Mouse (Mus musculus) layer of hippocampus, postnatal 25 days (tissue): Measurements from ENCODE around the gene Dnajc5. TPM values are rescaled to one million over a fixed set of nuclear protein-coding genes. Genes with fewer than 3 reads are reported as not detected.

Source experiments
- DNase-seq, 2 experiments: peaks; one replicate each; pipeline ENCODE4 v3.0.0; 2022; ENCODE audit warnings: mixed read lengths in 2 of 2, low spot score in 1 of 2; ENCODE audit errors: extremely low spot score in 1 of 2
- total RNA-seq, 2 experiments: library from RNA; stranded (reverse); gene quantifications; 2 replicates each; pipeline ENCODE4 v1.2.3; 2021

Gene Dnajc5
- total RNA-seq, 2 experiments from 2014 or later: 272 to 281 TPM

DNA sequence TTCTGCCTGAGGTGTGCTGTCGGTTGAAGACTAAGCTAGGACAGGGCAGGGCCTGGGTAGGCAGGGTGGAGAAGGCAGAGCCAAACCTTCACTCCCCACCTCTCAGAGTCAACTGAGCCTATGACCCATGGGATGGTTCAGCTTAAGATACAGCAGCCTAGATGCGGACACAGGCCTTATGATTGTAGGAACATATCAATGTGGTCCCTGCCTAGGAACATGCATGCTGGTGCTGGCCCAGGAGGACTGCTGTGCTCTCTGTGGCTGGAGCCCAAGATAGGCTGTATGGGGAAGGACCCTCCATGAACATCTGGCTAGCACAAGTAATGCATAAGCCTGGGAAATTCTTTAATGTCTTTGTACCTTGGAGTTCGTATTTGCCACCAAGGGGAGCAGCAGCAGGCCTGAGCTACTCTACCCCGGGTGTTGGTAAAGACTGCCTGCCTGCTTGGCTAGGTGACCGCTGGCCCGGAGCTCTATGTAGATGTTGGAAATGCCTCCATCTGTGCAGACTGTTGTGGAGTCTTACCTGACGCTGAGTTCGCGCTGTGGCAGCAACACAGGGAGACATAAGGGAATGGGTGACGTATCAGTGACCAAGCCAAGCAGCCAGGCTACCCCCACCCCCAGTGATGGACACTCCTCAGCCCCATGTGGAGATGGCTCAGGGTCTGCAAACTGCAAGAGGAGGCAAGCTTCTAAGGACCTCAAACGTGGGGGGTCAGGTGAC is 51.8 kb downstream of the Dnajc5 start:
- no peak for DNase-seq

DNA sequence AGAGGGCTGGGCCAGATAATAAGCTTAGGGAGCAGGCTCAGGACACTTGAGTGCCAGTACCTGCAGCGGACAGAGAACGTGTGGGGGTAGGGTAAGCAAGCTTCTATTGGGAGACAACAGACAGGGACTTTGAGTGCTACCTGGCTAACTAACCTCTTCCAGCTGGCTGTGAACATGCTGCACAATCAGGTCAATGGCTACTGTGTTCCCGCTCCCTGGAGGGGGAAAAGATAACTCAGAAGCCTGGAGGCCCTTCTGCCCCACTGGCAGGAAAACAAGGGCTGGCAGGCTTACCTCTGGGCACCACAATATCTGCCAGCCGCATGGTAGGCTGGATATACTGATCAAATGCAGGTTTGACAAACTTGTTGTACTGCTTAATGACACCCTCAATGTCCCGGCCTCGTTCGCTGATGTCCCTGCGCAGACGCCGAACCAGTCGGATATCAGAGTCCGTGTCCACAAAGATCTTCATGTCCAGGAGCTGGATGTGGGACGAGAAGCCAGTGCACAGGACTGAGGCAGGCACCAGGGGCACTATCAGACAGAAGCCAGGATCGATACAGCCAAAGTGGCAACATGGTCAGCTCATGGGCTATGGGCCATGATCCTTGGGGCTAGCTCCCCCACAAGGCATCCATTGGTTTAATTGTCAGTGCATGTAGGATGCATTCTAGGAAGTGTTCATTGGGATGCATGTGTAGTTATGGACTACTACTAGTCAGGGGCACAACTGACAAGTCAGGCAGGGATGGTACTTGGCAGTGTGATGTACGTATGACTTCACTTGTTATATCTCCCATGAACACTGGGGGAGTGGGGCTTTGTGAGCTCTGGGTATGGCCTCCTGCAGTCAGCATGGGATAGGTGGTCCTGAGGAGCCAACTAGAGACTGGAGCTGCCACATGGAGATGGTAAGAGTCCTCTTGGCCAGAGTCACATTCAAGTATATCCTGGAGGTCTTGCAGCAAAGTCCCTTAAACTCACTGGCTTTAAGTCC is 52.9 kb downstream of the Dnajc5 start:
- DNase-seq: no peak

DNA sequence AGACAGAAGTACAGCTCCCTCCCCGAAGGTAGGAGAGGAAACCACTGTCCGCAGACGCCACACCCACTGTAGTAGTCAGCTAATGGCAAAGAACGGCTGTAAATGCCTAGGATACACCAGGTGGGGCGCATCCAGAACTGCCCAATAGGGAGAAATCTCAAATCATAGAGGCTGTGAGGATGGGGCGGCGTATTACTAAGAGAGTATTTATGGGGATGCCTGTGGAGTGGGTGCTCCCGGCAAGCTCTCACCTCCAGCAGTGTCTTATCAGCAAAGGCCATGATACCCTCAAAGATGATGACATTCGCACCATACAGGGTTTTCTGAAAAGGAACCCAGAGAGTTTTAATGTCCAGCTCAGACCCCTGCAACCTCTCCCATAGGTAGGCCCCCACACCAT is 53.7 kb downstream of the Dnajc5 start:
- no peak for DNase-seq

DNA sequence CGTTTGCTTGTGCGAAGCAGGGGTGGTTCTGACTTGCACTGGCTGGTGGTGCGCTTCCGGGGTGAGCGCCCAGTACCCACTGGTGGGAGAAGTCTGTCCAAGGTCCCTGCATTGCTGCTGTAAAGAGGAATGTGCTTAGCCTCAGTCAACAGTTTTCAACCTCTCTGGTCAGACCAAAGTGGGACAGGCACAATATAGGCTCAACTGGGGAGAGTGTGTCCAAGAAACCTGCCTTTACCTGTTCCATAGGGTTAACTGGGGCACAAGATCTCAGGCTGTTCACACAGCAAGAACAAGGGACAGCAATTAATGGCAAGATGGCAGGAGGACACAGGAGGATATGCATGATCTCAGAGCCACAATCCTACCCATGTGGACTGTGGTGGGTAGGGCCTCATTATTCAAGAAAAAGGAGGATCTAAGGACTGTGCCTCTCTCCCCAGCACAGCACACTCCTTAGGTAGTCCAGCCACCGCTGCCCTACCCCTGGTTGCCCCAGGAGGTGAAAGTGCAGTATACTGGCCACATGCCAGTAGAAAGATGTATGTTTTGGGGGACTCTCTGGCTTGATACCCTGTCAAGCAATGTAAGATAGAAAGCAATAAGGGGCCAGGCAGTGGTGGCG is 54.7 kb downstream of the Dnajc5 start:
- no peak for DNase-seq

DNA sequence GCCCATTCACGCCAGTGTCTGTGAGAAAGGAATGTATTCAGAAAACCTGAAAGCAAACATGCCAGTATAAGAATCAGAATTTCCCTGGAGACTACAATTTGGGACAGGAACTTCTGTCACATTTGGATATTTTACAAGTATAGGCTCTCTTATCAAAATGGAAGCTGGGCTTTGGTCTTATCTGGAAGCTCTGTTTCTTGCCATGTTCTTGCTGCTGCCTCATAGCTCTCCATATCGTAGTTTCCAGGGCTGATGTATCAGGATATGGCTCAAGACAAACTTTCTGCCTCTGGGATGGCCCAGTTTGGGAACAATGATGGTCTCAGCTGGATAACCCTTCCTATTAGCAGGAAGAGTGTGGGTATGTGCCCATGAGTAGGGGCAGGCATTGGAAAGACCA is 56.3 kb downstream of the Dnajc5 start:
- DNase-seq: no peak

DNA sequence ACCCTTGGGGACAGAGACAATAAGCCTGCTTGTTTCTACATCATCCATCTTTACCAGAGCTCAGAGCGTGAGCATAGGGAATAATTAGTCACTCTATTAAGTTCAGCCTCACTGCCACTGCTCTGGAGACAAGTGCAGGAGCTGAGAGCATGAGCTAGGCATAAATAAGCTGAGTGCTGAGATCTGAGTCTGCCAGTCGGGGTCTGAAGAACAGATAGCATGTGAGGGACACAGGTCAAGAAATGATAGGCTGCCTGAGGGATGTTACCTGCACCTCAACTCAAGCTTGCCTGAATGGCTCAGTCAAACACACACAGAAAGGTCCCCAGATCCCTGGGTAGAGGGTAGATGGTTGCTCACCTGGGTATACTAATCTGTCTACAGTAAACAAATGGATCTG is 56.8 kb downstream of the Dnajc5 start:
- no peak for DNase-seq

DNA sequence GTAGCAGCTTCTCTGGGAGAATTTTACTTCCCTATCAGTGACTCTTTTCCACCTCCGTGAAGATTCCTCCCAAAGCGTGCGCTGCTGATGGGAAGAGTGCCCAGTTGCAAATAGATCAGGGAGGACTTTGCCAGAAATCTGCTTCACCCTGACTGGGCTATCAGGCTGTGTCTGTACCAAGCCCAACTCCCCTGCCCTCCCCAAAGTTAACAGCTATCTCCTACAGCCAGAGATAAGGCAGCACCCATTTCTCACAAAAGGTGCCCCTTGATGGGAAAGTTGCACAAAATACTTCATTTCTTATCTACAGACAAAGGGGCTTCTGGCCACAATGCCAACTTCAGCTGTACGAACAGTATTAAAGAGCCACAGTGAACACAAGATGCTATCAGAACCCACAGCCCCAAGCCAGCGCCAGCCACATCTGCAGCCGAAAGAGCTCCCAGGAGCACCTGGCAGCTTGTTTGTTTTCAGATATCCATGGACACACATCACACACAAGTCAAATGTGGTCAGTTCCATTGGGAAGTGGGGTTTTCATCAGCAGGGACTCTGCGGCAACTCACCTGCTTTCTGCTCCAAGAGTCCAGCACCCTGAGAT is 57.8 kb downstream of the Dnajc5 start:
- DNase-seq: no peak

DNA sequence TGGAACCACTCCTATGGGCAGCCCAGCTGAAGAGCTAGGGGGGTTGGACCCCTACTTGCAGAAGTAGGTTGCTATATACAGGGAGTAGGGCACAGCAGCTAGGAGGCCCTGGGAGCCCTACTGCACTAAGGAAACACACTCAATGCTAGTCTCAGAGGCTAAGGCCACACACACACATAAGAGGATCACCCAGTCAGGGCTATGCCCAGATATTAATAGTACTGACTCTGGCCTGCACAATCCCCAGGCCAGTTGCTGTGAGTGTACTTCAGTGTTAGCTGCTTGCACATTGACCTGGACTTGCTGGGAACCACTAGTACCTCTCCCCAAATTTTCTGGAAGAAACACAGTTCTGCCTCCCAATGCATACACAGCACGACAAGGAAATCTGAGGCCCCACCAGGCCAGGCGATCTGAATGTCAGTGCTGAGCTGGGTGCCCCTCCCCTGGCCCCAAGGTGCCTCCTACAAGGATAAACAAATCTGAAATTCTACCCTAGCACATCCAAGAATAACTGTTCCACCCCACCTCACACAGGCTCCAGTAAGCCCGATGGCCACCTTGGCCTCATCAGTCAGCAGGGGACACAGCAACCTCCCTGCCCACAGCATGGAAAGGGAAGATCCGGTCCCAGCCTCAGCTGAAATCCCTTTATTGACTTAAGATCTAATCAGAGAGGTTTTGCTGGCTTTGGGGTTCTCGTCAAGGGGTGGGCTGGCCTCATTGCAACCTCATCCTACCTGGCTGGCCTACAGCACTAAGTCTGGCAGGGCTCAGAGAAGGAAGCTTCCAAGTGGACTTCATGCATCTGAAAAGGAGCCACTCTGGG is 58.7 kb downstream of the Dnajc5 start:
- DNase-seq: peak in 1 of 2 experiments; percentile 2

DNA sequence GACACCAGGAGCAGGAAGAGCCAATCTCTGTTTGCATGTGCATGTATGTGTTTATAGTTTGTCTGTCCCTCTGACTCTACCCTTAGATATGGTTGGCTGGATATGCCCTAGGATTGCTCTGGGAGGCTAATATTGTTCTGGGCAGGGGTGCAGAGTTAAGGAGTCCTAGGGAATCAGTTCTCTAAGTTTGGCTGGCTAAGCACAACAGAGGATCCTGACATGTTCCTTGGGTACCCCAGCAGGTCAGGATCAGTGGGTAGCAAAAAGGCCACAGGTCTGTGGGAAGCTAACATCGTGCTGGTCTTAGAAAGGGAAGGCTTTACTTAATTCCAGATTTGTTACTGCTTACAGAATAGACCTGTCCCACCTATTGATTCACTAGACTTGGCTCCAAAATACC is 59.4 kb downstream of the Dnajc5 start:
- no peak for DNase-seq

DNA sequence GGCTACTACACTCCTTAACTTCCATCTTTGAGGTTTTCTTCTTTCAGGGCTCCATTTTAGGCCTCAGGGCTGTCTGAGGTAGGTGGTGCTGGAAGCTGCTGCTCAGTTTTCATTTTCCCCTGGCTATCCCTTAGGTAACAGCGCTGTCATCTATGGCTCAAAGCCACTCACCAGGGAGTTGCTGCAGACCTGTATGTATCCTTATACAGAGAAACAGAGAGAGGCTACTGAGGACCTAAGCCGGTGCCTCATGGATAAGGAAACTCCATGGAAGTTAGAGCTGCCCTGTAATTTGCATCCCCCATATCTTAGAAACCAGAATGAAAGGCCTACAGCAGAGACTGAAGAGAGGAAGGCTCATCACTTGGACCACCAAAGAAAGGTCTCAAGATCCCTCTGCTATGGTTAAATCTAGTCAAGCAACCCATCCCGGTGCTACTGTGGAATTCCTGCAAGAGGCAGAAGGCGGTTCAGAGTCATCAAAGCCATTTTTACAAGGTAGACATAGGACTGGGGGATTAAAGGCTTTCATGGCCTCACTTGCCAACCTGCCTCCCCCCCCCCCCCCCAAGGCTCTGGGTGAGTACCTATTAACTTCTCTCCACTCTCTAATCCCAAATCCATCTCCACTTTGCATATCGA is 60.0 kb downstream of the Dnajc5 start:
- peak in 1 of 2 experiments; percentile 2 for DNase-seq

DNA sequence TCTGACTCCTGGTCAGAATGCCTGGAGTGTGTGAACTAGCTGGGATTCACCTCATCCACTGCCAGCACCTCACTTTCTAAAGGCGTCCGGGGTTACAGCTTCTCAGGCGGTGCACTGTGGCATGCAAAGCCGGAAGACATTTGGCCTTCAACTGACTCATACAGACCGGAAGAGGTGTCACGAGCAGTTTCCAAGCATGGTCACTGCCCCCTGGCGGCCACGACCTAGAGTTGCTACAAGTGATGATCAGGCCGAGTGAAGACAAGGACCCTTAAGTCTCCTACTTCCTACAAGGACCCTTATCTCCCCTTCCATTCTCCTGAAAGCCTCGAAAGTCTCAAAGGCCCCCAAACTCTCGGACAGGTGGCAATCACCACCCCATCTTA is 60.7 kb downstream of the Dnajc5 start:
- DNase-seq: peak; percentile 57 to 68

DNA sequence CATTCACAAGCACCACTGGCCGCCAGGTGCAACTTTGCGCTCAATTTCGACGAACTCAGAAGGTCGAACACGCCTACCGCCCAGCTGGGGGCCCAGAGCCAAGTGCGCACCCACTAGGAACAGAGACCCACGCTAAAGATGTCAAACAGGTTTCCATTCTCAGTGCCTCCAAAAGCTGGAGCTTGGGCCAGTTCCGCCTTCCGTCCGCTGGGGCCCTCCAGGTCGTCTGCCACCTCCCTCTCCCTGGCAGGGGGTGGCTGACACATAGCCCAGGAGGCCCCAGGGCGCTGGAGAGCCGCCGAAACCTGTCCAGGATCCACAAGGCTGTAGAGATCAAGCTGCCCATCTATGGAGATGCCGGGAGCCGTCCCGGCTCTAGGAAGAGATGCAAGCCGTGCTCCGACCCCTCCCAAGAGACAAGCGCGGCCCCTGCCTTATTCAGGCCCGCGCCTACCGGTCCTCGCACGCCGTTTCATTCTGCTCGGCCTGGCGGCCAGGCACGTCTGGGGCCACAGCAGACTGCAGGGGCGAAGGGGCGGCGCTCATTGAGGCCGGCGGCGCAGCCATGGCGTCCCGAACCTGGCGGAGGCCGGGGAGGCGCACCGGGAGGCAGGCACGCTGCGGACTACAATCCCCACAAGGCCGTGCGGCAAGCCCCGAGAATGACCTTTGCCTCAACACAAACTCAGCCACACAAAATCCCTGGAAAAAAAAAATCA is 61.3 kb downstream of the Dnajc5 start:
- peak; percentile 79 to 82 for DNase-seq

DNA sequence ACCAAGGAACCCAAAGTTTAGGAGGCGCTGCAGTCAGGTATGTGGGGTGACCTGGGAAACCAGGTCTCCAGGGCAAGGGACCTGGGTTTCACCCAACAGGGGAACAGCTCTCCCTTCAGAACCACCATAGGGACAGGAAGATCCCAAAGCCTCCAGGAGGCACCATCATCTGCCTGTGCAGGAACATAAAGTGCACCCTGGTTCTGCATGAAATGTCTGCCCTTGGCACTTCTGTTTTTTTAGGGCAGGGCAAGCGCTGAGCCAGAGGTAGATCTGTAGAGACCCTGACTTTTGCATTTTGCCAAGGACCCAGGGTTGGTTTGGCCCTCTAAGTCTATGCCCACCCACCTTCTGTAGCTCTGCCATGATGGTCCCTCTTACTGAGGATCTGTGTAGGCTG is 62.1 kb downstream of the Dnajc5 start:
- no peak for DNase-seq

DNA sequence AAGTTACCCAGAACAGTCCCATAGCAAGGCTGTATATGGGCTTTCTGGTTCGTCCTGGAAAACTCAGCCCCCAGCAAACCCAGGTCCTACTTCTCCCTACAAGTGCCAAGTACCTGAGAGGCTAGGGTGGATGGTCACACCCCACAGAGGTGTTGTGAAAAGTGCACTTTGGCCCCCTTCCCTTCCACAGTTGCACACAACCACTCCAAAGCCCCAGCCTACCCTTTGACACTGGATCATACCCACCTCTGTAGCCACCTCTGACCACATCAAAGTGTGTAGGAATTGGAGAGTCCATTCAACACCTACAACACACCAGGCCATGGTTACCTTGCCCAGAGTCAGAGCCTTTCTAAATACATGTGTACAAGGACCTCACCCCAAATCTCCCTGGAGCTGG is 62.7 kb downstream of the Dnajc5 start:
- peak in 1 of 2 experiments; percentile 6 for DNase-seq

DNA sequence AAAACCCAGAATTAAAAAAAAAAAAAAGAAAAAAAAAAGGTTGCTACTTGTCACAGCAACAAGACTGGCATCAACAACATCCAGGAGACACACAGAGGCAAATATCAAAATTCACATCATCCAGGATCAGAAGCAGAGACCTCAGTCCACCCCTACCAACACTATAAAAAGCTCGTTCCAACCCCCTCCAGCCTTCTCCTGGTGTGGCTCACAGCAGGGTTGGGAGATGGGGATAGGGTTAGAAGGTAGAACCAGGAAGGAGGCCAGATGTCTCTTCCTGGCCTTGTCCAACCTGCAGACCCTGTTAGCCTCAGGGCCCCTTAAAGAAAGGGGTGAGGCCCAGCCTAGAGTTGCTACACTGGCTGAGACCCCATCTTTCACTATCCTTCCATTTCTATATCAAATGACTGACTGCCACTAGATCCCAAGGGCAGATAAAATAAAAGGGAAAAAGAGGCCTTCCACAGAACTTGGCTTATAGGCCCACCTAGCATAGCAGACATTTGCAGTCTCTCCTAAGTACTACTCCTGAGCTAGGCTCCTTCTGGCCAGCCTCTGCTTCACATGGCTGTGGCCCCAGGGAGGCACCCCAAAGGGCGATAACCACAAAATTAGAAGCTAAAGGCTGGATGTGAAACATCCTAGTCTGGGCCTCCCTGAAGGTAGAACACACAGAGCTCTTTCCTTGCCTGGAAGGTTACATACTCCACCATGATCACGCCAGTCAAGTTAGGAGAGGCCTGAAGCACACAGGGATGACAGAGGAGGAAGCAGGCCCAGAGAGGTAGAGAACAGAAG is 63.4 kb downstream of the Dnajc5 start:
- no peak for DNase-seq

DNA sequence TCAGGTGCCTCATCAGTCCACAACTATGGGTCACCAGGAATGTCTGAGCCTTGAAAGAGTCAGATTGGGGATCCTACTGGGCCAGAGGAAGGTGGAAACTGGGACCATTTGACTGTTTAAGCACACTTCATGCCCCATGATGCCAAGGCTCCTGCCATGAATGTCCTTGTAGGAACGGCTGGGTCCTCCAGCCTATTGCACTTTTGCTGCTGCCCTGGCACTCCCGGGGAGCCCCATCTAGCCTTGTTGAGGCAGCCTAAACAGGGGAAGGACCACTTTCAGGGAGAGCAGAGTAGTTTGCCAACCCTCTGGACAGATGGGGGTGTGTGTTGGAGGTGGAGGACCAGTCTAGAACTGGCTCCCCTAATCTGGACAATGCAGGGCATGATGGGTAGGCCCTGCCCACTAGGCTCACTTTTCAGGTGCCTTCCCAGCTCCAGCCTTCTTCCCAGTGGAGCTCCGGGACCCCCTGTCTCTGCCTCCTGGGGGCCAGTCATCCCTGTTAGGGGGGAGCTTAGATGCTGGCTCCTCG is 64.2 kb downstream of the Dnajc5 start, which contains the start of gene Uckl1:
Gene Uckl1, minus strand, starts transcription at position 482 of the 532 bp plus-strand sequence.
- no peak for DNase-seq

DNA sequence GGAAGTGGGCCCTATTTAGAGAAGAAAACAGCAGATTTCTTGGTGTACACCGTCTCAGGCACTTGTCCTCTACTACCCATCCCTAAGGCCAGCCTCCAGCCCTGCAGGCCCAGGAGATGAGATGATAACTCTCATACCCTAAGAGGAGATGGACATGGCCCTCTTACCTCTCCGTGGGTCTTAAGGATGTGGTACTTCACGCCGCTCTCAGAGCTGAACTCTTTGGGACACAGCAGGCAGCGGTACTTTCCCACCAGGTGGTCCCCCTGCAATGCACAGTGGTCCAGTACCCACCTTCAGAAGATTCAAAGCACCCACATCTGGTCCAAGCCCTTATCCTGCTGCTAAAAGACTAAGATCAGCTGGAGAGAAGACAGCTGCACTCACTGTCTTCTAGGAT is 65.2 kb downstream of the Dnajc5 start:
- no peak for DNase-seq

DNA sequence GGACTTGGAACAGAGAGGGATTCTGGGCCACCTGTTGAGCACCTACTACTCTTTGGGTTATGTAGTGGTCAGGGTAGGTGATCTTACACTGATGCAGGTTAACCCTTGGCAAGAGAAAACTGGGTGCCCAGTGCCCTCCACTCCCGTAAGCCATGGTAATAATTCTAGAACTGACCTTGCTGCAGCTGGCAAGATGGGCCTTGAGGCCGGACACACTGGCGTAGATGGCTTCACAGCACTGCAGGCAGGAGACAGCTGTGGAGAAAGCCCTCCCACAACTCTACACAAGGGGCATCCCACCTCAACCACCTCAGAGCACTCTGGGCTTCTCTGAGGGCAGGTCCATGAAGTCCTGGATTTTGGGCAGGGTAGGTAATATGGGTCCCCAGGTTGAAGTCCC is 65.8 kb downstream of the Dnajc5 start:
- DNase-seq: no peak
